Mouse (Mus musculus): Measurements from ENCODE around the gene Slc15a5. TPM values are rescaled to one million over a fixed set of nuclear protein-coding genes. Genes with fewer than 3 reads are reported as not detected.

Gene Slc15a5
- polyA plus RNA-seq, 1 experiment: 0.06 TPM

DNA sequence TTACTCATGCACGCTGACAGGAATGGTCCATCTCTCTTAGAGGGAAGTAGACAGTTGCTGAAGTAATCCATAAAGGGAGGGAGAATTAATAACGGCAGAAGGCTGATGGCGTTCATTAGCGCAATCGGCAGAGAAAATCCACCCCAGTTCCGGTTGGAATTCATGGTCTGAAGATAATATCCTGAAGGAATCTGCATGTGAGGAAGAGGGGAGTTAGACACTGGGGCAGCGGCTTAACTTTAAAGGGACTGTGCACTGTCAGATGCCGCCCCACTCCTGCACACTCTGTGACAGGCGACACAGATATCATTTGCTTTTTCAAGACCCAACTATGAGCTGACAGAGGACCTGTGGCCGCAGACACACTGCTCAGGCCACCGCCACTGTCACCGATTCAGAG lies 42.8 kb downstream of the Slc15a5 start:
- TF ChIP-seq CTCF (IDR thresholded peaks at IDR 0.05; ENCODE audit: extremely low read depth, insufficient read length, insufficient replicate concordance, low read depth, low read length): no peak
- TF ChIP-seq POLR2A (IDR thresholded peaks at IDR 0.05; ENCODE audit: low read depth, low read length): no peak
- no peaks in the 10 kb centered on the region for H3K4me1 ChIP-seq (ENCODE audit: control insufficient read depth, insufficient read depth, insufficient read length, low read length)
- no peak overlapping the region for H3K27ac ChIP-seq (ENCODE audit: insufficient read depth, low read depth, low read length)
- 94% methylated on average over 12 of the region's 12 CpGs for WGBS
- H3K36me3 ChIP-seq (ENCODE audit: control insufficient read depth, insufficient read depth, low read length): no peaks in the 10 kb centered on the region
- H3K4me3 ChIP-seq (ENCODE audit: low read depth, low read length): no peak overlapping the region
- H3K27me3 ChIP-seq (ENCODE audit: control insufficient read depth, insufficient read depth, low read length): no peaks in the 10 kb centered on the region

DNA sequence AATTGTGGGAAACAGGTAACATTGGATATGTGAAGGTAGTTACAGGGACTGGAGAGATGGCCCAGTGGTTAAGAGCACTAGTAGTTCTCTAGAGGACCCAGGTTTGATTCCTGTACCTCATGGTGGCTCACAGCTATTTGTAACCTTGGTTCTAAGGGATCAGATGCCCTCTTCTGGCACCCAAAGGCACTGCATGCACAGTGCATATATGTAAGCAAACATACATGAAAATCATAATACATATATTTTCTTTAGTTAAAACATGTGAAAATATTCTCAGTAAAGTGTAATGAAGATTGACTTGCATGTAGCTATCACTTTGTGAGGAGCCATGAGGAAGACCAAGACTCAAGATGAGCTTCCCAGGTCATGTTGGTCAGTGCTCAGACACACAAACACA lies 62.8 kb downstream of the Slc15a5 start:
- Histone ChIP-seq H3K4me1 (ENCODE audit: control insufficient read depth, insufficient read depth, insufficient read length, low read length) (no peaks in the 10 kb centered on the region), H3K36me3 (ENCODE audit: control insufficient read depth, insufficient read depth, low read length) (no peaks in the 10 kb centered on the region), H3K27me3 (ENCODE audit: control insufficient read depth, insufficient read depth, low read length) (no peaks in the 10 kb centered on the region), H3K4me3 (ENCODE audit: low read depth, low read length) (no peak overlapping the region), H3K27ac (ENCODE audit: insufficient read depth, low read depth, low read length) (no peak overlapping the region)
- no peak for TF ChIP-seq POLR2A (IDR thresholded peaks at IDR 0.05; ENCODE audit: low read depth, low read length)
- TF ChIP-seq CTCF (IDR thresholded peaks at IDR 0.05; ENCODE audit: extremely low read depth, insufficient read length, insufficient replicate concordance, low read depth, low read length): no peak

DNA sequence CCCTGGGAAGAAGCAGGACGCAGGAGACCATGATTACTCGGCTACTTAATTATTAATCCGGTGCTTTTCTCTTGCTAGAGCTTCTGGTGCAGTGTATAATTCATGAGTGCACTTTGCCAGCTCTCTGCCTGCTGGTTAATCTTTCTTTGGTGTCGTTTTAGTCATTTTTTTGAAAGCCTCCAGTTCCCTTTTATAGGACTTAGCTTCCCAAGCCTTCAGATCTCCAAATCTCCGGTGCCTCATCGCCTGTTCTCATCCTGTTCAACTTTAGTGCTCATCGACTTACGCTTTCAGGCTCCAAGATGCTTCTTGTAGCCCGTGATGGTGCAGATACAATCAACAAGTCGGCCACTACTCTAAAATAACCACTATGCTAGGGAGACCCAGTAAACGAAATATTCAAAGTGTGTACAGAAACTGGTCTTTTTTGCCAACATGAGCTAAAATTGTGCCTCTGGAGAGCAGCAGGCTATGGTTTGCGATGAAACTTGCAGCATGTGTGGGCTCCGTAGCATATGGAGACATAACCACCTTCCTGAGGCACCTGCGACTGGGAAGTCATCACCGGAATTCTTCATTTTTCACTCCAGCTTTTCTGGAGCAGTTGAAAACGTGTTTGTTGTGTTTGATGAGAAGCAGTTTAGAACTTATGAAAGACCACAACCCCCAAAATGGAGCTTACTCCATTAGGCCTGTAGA lies 64.6 kb downstream of the Slc15a5 start:
- no peaks in the 10 kb centered on the region for H3K27me3 ChIP-seq (ENCODE audit: control insufficient read depth, insufficient read depth, low read length)
- WGBS: 75% methylated on average over 16 of the region's 16 CpGs
- TF ChIP-seq POLR2A (IDR thresholded peaks at IDR 0.05; ENCODE audit: low read depth, low read length): no peak
- no peak for TF ChIP-seq CTCF (IDR thresholded peaks at IDR 0.05; ENCODE audit: extremely low read depth, insufficient read length, insufficient replicate concordance, low read depth, low read length)
- H3K36me3 ChIP-seq (ENCODE audit: control insufficient read depth, insufficient read depth, low read length): no peaks in the 10 kb centered on the region
- no peak overlapping the region for H3K27ac ChIP-seq (ENCODE audit: insufficient read depth, low read depth, low read length)
- H3K4me3 ChIP-seq (ENCODE audit: low read depth, low read length): no peak overlapping the region
- no peaks in the 10 kb centered on the region for H3K4me1 ChIP-seq (ENCODE audit: control insufficient read depth, insufficient read depth, insufficient read length, low read length)

GRCm38 (mm10) chr6:138011955-138012354 lies 67.8 kb downstream of the Slc15a5 start:
- H3K27me3 ChIP-seq (ENCODE audit: control insufficient read depth, insufficient read depth, low read length): no peaks in the 10 kb centered on the region
- TF ChIP-seq CTCF (IDR thresholded peaks at IDR 0.05; ENCODE audit: extremely low read depth, insufficient read length, insufficient replicate concordance, low read depth, low read length) (no peak), POLR2A (IDR thresholded peaks at IDR 0.05; ENCODE audit: low read depth, low read length) (no peak)
- H3K27ac ChIP-seq (ENCODE audit: insufficient read depth, low read depth, low read length): no peak overlapping the region
- WGBS: 90% methylated on average over 6 of the region's 6 CpGs
- no peak overlapping the region for H3K4me3 ChIP-seq (ENCODE audit: low read depth, low read length)
- H3K36me3 ChIP-seq (ENCODE audit: control insufficient read depth, insufficient read depth, low read length): no peaks in the 10 kb centered on the region
- H3K4me1 ChIP-seq (ENCODE audit: control insufficient read depth, insufficient read depth, insufficient read length, low read length): no peaks in the 10 kb centered on the region

- H3K4me3 ChIP-seq (ENCODE audit: low read depth, low read length): no peak overlapping the region
These were observed 72.0 kb downstream of the Slc15a5 start for GRCm38 (mm10) chr6:138007705-138008104.

DNA sequence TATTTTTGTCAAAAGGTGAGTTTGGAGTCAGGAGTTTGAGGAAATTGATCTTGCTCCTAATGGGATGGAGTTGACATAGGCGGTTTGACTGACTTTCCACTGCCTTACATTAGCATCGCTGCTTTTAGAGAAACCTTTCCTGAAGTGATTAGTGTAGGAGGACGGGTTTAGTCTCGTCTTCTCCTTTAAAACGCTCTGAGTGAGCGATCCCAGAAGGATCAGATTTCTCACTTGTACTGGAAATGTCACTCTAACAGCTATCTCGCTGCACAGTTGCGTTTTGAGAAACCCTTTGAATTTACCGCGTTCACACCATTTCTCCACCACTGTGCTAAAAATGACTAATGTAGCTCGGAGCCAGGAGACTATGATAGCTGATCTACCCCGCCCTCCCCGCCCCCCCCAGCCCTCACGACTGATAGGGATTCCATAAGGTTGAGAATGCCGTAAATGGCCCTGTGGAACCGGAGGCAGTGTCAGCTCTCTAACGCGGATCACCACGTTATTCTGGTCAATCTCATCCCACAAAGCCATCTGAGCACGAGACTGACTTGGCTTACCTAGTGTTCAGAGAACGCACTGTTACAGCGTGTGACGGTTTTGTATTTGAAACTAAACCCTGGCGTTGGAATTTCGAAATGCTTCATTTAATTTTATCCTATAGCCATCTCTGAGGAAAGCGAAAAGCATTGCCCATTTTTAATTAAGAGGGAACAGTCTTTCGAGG lies 73.0 kb downstream of the Slc15a5 start:
- H3K27ac ChIP-seq (ENCODE audit: insufficient read depth, low read depth, low read length): no peak overlapping the region
- H3K4me3 ChIP-seq (ENCODE audit: low read depth, low read length): no peak overlapping the region
- H3K27me3 ChIP-seq (ENCODE audit: control insufficient read depth, insufficient read depth, low read length): no peaks in the 10 kb centered on the region
- 80% methylated on average over 27 of the region's 27 CpGs for WGBS
- TF ChIP-seq CTCF (IDR thresholded peaks at IDR 0.05; ENCODE audit: extremely low read depth, insufficient read length, insufficient replicate concordance, low read depth, low read length) (no peak), POLR2A (IDR thresholded peaks at IDR 0.05; ENCODE audit: low read depth, low read length) (no peak)
- H3K4me1 ChIP-seq (ENCODE audit: control insufficient read depth, insufficient read depth, insufficient read length, low read length): no peaks in the 10 kb centered on the region
- H3K36me3 ChIP-seq (ENCODE audit: control insufficient read depth, insufficient read depth, low read length): no peaks in the 10 kb centered on the region

More at GRCm38 (mm10) chr6:138007705-138008104, 72.0 kb downstream of the Slc15a5 start:
- no peak overlapping the region for H3K27ac ChIP-seq (ENCODE audit: insufficient read depth, low read depth, low read length)
- no peaks in the 10 kb centered on the region for H3K4me1 ChIP-seq (ENCODE audit: control insufficient read depth, insufficient read depth, insufficient read length, low read length)
- TF ChIP-seq CTCF (IDR thresholded peaks at IDR 0.05; ENCODE audit: extremely low read depth, insufficient read length, insufficient replicate concordance, low read depth, low read length) (no peak), POLR2A (IDR thresholded peaks at IDR 0.05; ENCODE audit: low read depth, low read length) (no peak)
- no peaks in the 10 kb centered on the region for H3K36me3 ChIP-seq (ENCODE audit: control insufficient read depth, insufficient read depth, low read length)
- no peaks in the 10 kb centered on the region for H3K27me3 ChIP-seq (ENCODE audit: control insufficient read depth, insufficient read depth, low read length)
- WGBS: 82% methylated on average over 6 of the region's 6 CpGs

- no peak overlapping the region for H3K27ac ChIP-seq (ENCODE audit: insufficient read depth, low read depth, low read length)
- no peak overlapping the region for H3K4me3 ChIP-seq (ENCODE audit: low read depth, low read length)
- no peaks in the 10 kb centered on the region for H3K4me1 ChIP-seq (ENCODE audit: control insufficient read depth, insufficient read depth, insufficient read length, low read length)
- no peaks in the 10 kb centered on the region for H3K36me3 ChIP-seq (ENCODE audit: control insufficient read depth, insufficient read depth, low read length)
- H3K27me3 ChIP-seq (ENCODE audit: control insufficient read depth, insufficient read depth, low read length): no peaks in the 10 kb centered on the region
- no peak for TF ChIP-seq POLR2A (IDR thresholded peaks at IDR 0.05; ENCODE audit: low read depth, low read length)
These were observed 89.9 kb downstream of the Slc15a5 start for GRCm38 (mm10) chr6:137989853-137990252.

All from small intestine, adult 2 months (tissue).